Mouse (Mus musculus) cerebellum, adult 2 months (tissue): ENCODE measurements around the gene Lrp1.

ENCODE experiments used
- CTCF ChIP-seq: fragments of 200-500 bp; IDR thresholded peaks from 2 replicates; pipeline ENCODE4 v1.5.1; 2011; ENCODE audit warnings: low read depth, mild to moderate bottlenecking, control low read depth, low read length, moderate library complexity, borderline replicate concordance; ENCODE audit not compliant: insufficient read depth
- POLR2A ChIP-seq: fragments of 200-500 bp; IDR thresholded peaks from 2 replicates; pipeline ENCODE4 v1.6.1; 2011; ENCODE audit warnings: low read length, control low read depth, borderline replicate concordance; ENCODE audit not compliant: insufficient read depth

DNA sequence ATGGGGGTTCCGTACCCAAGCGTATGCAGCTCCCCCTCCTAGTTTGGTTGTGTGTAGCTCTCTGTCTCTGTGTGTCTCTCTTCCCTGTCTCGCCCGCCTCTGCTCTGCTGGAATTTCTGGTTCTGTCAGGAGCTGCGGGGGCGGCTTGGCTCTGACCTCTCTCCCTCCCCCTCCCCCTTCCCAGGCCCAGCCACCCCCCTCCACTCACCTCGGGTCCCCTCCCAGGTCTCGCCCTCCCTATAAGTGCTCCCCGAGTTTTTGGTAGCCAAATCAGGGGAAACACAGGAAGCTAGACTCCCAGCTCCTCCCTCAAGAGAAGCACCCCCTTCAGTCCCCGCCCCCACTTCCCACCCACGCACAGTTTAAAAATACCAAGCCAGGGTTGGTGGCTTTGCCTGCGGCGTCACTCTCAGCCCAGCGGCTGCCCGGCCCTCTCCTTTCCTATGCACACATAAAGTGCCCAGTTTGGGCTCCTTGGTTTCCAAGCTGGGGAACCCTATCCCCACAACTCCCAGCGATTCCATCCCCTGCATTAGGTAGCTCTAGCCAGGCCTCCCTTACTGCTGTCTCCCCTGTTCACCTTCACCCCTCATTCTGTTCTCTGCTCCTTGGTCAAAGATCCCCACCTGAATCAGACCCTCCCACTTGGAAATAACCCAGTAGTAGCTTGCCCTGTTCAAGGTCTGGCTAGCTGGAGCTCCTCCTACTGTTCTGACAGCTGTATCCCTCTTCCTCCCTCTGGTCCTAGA lies 41.1 kb upstream of the Lrp1 start:
- TF ChIP-seq CTCF (no peak), POLR2A (peak; percentile 56; the same call in 1 of the 2 replicates)
